Mouse (Mus musculus): ENCODE data around the gene Dennd2a.

Dennd2a gene

GRCm38 (mm10) chr6:39414106-39414505, 143.6 kb downstream of the Dennd2a start:
- no peak for DNase-seq
